Mouse (Mus musculus) intestine, embryonic 14.5 days (tissue): ENCODE data around the gene Ptgr1. TPM values are rescaled to one million over a fixed set of nuclear protein-coding genes. Genes with fewer than 3 reads are reported as not detected.

Experiments
- ATAC-seq: fragments of 200-750 bp; cut with Nextera tagmentation; replicated peaks from 2 replicates; pipeline ENCODE4 v1.8.0; 2017; ENCODE audit warnings: low read depth, moderate number of reproducible peaks, moderate TSS enrichment, moderate library complexity; ENCODE audit not compliant: low FRiP score, low TSS enrichment
- DNase-seq: peaks from one replicate; pipeline ENCODE4 v3.0.0-alpha.2; 2018; ENCODE audit warnings: low spot score
- H3K27ac ChIP-seq: fragments of 300-500 bp; sonication (generic); 2 replicates; pipeline ENCODE4 v1.5.1; 2014; ENCODE audit warnings: low read depth, mild to moderate bottlenecking, control low read depth
- H3K27me3 ChIP-seq: fragments of 300-500 bp; sonication (generic); replicated peaks from 2 replicates; pipeline ENCODE4 v1.6.1; 2014; ENCODE audit warnings: low read length, control low read depth; ENCODE audit not compliant: control insufficient read depth, insufficient read depth
- H3K36me3 ChIP-seq: fragments of 300-500 bp; sonication (generic); 2 replicates; pipeline ENCODE4 v1.6.1; 2014; ENCODE audit warnings: low read length, control low read depth; ENCODE audit not compliant: control insufficient read depth, insufficient read depth
- H3K4me1 ChIP-seq: fragments of 300-500 bp; sonication (generic); replicated peaks from 2 replicates; pipeline ENCODE4 v1.6.1; 2014; ENCODE audit warnings: low read length, control low read depth, mixed read lengths; ENCODE audit not compliant: control insufficient read depth, insufficient read depth
- H3K4me2 ChIP-seq: fragments of 300-500 bp; sonication (generic); 2 replicates; pipeline ENCODE4 v1.6.1; 2014; ENCODE audit warnings: low read length
- H3K4me3 ChIP-seq: fragments of 300-500 bp; sonication (generic); 2 replicates; pipeline ENCODE4 v1.5.1; 2014; ENCODE audit warnings: low read depth, low read length, control low read depth, mixed read lengths
- H3K9ac ChIP-seq: fragments of 300-500 bp; sonication (generic); 2 replicates; pipeline ENCODE4 v1.6.1; 2014; ENCODE audit warnings: mild to moderate bottlenecking, low read length
- H3K9me3 ChIP-seq: fragments of 300-500 bp; sonication (generic); 2 replicates; pipeline ENCODE4 v1.6.1; 2016; ENCODE audit warnings: low read length, control low read depth; ENCODE audit not compliant: control insufficient read depth
- WGBS: fragments of 180-500 bp; shearing (Covaris S2); extraction: QIAGEN DNeasy Blood & Tissue Kit; methylation state at CpG from one replicate; pipeline ENCODE4 v1.1.7; 2014; 5-methylcytosine and 5-hydroxymethylcytosine counted together
- polyA plus RNA-seq: library from polyadenylated mRNA; unstranded; fragments of >200 nt; fragmentation: Nextera tagmentation; extraction: Ambion mirVana; gene quantifications from 2 replicates; pipeline ENCODE4 v1.2.1, GENCODE M21; 2014

Ptgr1 gene
- polyA plus RNA-seq, 1 experiment from 2014 or later = 29.3 TPM

DNA sequence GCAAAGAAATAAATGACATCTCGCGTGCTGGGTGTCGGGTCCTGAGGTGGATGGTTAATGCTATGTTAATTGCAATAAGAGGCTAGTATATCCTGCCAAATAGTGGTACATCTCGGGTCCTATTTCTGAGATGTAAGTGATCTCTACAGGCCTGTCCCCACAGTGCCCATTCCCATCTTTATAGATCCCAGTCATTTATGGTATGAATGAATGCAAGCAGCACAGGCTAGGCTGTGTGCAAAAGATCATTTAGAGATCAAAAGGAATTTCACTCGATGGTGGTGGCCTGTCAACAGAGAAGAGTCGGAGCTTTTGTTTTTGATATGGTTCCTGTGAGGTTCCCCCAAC, 42.7 kb downstream of the Ptgr1 start:
- Histone ChIP-seq H3K27me3 (peaks cover 4% of the 10 kb centered on the region), H3K4me1 (0 out of 2 replicates have a peak, but pooled peaks cover 4% of the 10 kb centered on the region), H3K9me3 (no peaks in the 10 kb centered on the region), H3K9ac (no peak overlapping the region; the same call in 1 of the 2 replicates), H3K36me3 (no peaks in the 10 kb centered on the region), H3K27ac (no peak overlapping the region), H3K4me3 (peak overlapping the region; percentile 68), H3K4me2 (peak overlapping the region; percentile 94)
- ATAC-seq = peak; percentile 10; the same call in 1 of the 2 replicates
- DNase-seq = no peak
- 11% methylated on average over 6 of the region's 6 CpGs for WGBS

DNA sequence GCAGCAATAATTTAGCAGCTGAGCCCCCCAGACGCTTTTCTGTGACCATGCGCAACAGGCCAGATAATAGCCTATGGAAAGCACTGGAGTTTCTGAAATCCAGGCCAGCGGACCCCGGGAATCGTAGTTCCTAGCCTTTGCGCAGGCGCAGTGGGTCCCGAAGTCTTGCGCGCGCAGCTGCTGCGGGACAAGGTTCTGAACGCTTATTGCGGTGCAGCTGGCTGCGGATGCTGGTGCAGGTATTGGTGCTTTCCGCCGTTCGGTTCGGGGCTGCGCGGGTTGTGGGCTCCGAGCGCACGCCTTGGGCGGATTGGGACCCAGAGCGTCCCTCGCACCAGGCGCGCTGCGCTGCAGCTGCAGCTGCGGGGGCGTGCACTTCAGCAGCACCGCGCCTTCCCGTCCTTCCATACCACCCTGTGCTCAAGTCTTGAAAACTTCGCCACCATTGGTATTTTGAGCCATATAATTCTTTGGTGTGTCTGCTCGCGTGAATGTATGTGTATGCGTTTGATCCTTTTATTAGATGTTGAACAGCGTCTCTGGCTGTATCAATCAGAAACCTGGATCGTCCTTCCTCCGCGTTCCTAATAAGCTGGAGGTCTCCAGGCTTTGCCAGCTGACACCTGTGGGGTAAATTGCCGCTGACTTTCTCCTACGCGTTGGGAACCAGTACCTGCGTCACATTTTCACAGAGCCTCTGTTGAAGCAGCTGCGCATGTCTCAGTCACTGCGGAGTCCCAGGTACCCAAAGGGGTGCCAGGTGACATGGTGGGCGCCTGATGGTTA, 43.3 kb downstream of the Ptgr1 start, which contains the start of gene Zkscan16:
Zkscan16 (plus strand) TSS at position 209 of the 786 bp plus-strand sequence.
- peak within 1 kb of the TSS; percentile 94 for H3K4me2 ChIP-seq
- H3K9me3 ChIP-seq = no peaks in the 10 kb centered on the region
- H3K9ac ChIP-seq = peak within 1 kb of the TSS; percentile 53
- no peaks in the 10 kb centered on the region for H3K36me3 ChIP-seq
- 0 out of 2 replicates have a peak, but pooled peaks cover 4% of the 10 kb centered on the region for H3K4me1 ChIP-seq
- peak within 1 kb of the TSS; percentile 68 for H3K4me3 ChIP-seq
- peak; percentile 95 for DNase-seq
- H3K27ac ChIP-seq = no peak within 1 kb of the TSS
- peaks cover 4% of the 10 kb centered on the region for H3K27me3 ChIP-seq
- ATAC-seq = peak; percentile 81
- WGBS = 1% methylated on average over 50 of the region's 50 CpGs

DNA sequence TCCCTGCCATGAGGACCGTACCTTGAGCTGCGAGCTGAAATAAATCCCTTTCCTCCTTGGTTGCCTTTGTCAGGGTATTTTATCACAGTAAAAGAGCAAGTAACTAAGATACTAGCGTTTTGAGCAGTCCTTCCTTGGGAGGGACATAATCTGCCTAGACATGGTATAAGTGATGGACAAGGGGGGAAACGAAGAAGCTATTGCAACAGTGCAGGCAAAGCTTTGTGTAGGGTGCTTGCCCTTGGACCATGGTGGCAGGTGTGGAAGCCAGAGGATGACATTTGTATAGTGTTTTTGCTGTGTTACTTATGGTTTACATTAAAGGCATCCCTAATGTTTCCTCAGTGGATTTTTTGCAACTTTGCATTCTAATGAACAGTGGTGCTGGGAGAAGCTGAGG, 44.0 kb downstream of the Ptgr1 start:
- 0 out of 2 replicates have a peak, but pooled peaks cover 4% of the 10 kb centered on the region for H3K4me1 ChIP-seq
- no peak for ATAC-seq
- WGBS = 80% methylated on average over 4 of the region's 4 CpGs
- peak overlapping the region; percentile 53 for H3K9ac ChIP-seq
- no peak overlapping the region for H3K27ac ChIP-seq
- H3K4me3 ChIP-seq = peak overlapping the region; percentile 68
- no peaks in the 10 kb centered on the region for H3K9me3 ChIP-seq
- peaks cover 4% of the 10 kb centered on the region for H3K27me3 ChIP-seq
- no peak for DNase-seq
- H3K36me3 ChIP-seq = no peaks in the 10 kb centered on the region
- peak overlapping the region; percentile 94 for H3K4me2 ChIP-seq

DNA sequence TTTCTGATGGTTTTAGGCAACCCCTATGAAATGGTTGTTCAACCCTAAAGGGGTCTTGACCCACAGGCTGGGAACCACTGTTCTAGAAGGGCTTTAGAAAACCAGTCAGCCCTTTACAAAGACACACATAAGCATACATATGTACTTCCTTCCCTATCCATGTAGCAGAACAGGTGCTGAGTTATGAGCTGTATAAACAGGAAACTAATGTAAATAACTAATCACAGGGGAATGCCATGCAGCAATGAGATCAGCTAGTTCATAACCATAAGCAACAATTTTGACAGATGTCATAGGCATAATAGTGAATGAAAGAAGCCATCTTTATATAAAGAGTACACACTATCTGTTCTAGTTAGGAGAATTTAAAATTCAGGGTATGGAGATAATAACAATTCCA, 45.3 kb downstream of the Ptgr1 start:
- Histone ChIP-seq H3K27me3 (peaks cover 4% of the 10 kb centered on the region), H3K27ac (no peak overlapping the region), H3K9me3 (no peaks in the 10 kb centered on the region), H3K4me1 (0 out of 2 replicates have a peak, but pooled peaks cover 4% of the 10 kb centered on the region), H3K36me3 (no peaks in the 10 kb centered on the region), H3K9ac (no peak overlapping the region), H3K4me2 (no peak overlapping the region), H3K4me3 (no peak overlapping the region)
- no peak for DNase-seq
- no peak for ATAC-seq

DNA sequence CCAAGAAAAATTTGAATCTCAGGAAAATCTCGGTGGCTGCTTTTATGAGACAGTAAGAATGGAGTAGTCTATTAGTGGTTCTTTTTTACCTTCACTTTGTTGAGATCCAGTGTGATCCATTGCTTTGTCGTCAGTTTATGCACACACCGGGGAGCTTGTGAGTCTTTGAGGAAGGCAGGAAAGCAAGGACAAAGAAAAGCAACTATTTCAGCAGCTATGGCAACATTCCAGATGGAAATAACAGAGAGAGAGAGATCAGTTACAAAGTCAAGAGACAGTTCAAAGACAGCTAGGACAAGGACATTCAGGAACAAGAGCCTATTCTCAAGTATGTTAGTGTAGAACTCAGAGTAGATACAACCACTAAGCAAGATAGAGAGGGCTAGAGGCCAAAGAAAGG, 51.1 kb downstream of the Ptgr1 start:
- no peak overlapping the region for H3K4me2 ChIP-seq
- DNase-seq = no peak
- no peak for ATAC-seq
- H3K4me3 ChIP-seq = no peak overlapping the region
- H3K27me3 ChIP-seq = no peaks in the 10 kb centered on the region
- H3K9me3 ChIP-seq = no peaks in the 10 kb centered on the region
- 77% methylated on average over 3 of the region's 3 CpGs for WGBS
- no peak overlapping the region for H3K27ac ChIP-seq
- H3K36me3 ChIP-seq = no peaks in the 10 kb centered on the region
- H3K9ac ChIP-seq = no peak overlapping the region
- no peaks in the 10 kb centered on the region for H3K4me1 ChIP-seq

DNA sequence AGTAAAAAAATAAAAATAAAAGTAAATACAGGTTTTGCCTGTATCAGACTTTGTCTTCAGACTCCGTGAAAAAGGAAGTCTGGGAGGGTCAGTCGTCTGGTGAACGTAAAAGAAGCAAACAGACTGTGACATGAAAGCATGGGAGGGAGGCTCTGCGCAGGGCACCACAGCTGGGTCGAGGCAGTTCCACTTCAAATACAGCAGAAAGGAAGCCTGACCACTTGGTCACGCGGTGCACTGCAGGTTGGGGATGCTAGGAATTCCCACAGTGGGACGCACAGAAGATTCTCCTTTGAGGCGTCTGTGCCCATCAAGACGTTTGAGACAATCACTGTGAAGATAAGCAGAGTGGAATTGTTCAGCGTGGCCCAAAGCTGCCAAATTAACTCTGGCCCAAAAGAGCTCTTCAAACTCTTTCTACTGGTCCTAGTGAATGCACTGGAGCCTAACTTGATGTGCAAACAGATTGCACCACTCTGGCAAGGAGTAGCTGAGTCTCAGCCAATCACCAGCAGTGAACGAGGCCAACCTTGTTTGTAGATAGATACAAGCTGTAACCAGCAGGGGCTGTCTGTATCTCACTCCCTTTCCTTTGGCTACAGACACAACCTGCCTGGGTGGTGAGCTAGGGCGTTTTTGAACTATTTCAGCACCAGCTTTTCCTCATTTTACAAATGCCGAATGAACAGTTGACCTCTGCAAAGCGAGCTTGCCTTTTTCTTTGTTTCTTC, 52.0 kb downstream of the Ptgr1 start:
- H3K9ac ChIP-seq = no peak overlapping the region
- peak; percentile 66; the same call in 1 of the 2 replicates for ATAC-seq
- H3K4me2 ChIP-seq = no peak overlapping the region
- H3K4me3 ChIP-seq = no peak overlapping the region
- DNase-seq = no peak
- WGBS = 23% methylated on average over 15 of the region's 15 CpGs
- no peaks in the 10 kb centered on the region for H3K36me3 ChIP-seq
- H3K9me3 ChIP-seq = no peaks in the 10 kb centered on the region
- H3K27me3 ChIP-seq = no peaks in the 10 kb centered on the region
- no peak overlapping the region for H3K27ac ChIP-seq
- H3K4me1 ChIP-seq = no peaks in the 10 kb centered on the region

DNA sequence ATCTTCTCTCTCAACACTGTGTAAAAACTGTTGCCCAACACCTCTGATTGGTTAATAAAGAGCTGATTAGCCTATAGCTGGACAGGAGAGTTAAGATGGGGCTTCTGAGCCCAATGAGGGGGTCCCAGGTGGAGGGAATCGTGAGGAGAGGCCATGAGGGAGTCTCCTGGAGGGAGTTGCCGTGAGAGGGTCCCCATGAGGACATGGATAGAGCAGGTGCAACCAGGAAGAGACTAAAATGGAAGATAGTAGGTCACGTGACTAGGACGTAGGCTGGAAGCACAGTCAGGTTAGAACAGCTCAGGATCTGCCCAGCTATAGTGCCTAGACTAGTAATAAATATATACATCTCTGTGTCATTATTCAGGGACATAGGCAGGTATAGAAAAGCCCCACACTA, 52.6 kb downstream of the Ptgr1 start:
- ATAC-seq (no peak), DNase-seq (no peak)
- Histone ChIP-seq H3K9me3 (no peaks in the 10 kb centered on the region), H3K27ac (no peak overlapping the region), H3K36me3 (no peaks in the 10 kb centered on the region), H3K9ac (no peak overlapping the region), H3K4me2 (no peak overlapping the region), H3K4me3 (no peak overlapping the region), H3K4me1 (no peaks in the 10 kb centered on the region), H3K27me3 (no peaks in the 10 kb centered on the region)
- 76% methylated on average over 4 of the region's 4 CpGs for WGBS

DNA sequence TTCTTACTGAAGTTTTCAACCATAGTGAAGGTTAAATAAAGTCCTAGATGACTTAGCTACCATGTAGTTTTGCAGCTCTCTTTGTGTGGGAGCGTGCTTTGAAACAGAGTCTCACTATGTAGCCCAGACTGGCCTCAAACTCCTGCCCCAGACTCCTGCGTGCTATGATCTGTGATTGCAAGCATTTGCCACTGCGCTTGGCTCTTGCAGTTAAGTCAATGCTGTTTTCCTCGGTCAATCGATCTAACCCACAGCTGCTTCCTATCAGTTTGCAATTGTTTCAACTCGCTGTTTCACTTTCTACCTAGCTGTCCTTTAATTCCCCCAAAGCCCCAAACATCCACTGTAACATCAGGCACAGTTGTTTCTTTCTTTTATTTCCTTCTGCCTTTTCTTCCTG, 54.4 kb downstream of the Ptgr1 start:
- no peak overlapping the region for H3K27ac ChIP-seq
- 82% methylated on average over 6 of the region's 6 CpGs for WGBS
- no peaks in the 10 kb centered on the region for H3K4me1 ChIP-seq
- no peak for DNase-seq
- no peak overlapping the region for H3K4me3 ChIP-seq
- no peak overlapping the region for H3K9ac ChIP-seq
- no peaks in the 10 kb centered on the region for H3K27me3 ChIP-seq
- no peaks in the 10 kb centered on the region for H3K36me3 ChIP-seq
- ATAC-seq = no peak
- no peak overlapping the region for H3K4me2 ChIP-seq
- H3K9me3 ChIP-seq = no peaks in the 10 kb centered on the region
